Mouse (Mus musculus) liver, adult 2 months (tissue): ENCODE measurements around the gene Rnf34.

ENCODE experiments used
- CTCF ChIP-seq: fragments of 200-500 bp; IDR thresholded peaks from 2 replicates; pipeline ENCODE4 v1.5.1; 2011; ENCODE audit warnings: low read depth, low read length, control low read depth
- POLR2A ChIP-seq: fragments of 200-500 bp; IDR thresholded peaks from 2 replicates; pipeline ENCODE4 v1.6.1; 2011; ENCODE audit warnings: low read length, control low read depth; ENCODE audit not compliant: insufficient read depth; ENCODE audit errors: extremely low read depth

GRCm38 (mm10) chr5:122887926-122888611 is 38.2 kb downstream of the Rnf34 start:
- TF ChIP-seq CTCF (no peak), POLR2A (no peak)
